Mouse (Mus musculus) embryo, embryonic 11.5 days (tissue): ENCODE results near the gene Slc39a11.

Experiments
- DNase-seq: peaks from one replicate; pipeline ENCODE4 v3.0.0-alpha.2; 2012; ENCODE audit warnings: low read depth, low spot score

Slc39a11 gene

DNA sequence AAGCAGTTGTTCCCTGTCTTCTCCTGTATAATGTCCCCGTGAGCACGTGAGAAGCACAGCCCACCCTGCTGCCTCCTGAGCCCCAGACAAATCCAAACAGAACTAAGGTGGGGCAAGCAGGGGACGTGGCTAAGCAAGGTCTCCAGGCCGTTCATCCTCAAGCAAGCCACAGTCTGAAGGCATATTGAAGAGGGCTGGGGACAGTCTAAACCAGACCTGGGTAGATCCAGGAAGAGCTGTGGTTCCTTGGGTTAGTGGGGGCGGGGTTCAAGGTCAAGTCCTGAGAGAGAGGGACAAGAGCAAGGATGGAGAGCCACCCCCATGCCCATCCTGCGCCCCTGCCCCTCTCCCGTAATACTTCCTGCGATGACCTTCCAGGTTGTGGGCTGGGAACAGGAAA is 452.3 kb downstream of the Slc39a11 start:
- no peak for DNase-seq

DNA sequence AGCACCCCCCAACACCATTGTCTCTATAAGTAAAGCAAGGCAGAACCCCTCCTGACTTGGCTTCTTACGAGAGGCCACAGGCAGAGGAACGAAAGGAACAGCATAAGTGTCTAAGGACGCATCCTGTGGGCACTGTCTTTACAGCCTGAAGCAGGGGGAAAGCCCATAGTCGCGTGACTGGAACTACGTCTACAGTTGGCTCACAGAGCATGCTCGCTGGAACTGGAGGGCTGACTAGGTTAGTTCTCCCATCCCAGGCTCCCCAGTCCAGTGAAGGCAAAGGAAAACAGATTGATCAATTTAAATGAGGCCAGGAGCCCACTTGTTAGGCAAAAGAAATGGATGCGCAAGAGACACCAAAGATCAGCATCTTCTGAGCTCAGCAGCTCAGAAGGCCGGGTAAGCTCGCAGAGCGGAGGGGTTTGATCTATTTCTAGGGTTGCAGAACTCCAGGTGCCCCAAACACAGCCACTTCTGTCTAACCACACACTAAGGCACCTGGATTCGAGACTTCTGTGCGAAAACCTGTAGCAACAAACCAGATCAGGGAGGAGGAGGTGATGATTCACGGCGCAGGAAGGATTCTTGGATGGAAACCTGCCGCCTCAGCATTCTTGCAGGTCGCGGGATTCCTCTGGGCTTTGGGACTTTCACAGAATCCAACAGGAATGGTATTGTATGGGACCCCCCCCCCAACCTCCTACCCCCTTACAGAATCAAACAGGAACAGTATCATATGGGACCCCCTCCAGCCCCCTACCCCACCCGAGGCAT is 453.5 kb downstream of the Slc39a11 start:
- no peak for DNase-seq
